Mouse (Mus musculus) thymus, adult 18-20 months (tissue): ENCODE measurements around the gene Zdhhc23.

Experiments
- DNase-seq, 2 experiments: peaks; one replicate each; pipeline ENCODE4 v3.0.0; 2022; ENCODE audit warnings: mixed read lengths in 2 of 2

The Zdhhc23 gene

DNA sequence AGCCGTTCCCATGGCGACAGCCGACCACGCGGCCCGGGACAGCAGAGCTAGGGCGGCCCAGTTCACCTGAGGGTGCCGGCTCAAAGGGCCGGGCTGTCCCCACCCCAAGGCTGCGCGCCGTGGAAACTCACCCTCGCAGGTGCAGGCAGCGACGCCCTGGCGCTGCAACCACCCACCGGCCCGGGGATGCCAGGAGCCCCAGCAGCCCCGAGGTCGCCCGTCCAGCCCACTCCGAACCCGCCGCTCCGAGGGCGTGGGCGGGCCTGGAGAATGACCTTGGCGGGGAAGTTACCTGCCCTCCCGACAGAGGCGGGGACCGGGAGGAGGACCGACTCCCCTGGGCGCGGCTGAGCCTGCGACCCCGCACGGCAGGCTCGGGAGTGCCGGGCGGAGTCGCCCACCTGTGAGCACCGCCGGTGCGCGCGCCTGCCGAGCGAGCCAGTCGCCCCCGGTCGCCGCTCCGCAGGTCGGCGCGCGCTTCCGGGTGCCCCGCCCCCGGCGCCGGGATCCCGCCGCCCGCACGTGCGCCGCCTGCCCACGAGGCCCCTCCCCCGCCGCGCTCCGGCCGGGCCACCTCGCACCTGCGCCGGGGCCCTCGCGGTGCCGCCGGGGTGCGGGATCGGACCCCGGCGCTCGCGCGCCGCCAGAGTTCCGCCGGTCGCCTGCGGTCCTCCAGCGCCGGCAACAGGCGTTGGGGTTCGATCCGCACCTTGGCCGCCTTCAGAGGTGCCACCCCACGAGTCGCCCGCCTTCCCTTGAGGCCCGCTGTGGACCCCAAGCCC is at the start of gene Zdhhc23:
Gene Zdhhc23, minus strand, starts transcription at position 464 of the 782 bp plus-strand sequence.
- peak; percentile 36 to 45 for DNase-seq

DNA sequence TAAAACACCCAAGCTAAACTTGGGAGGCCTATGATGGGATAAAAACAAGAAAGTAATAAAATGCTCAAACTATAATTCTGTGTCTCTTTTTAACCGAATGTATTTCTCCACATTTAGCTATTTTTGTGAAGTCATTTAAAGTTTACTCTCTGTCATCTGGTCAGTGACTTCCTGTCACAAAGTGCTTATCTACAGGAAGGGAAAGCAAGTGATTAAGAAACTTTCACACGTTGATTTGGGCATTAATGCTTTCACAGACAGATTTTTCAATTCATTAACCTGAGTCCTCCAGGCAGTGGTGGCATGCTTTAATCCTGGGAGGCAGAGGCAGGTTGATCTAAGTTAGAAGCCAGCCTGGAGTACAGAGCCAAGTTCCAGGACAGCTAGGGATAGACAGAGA is 49.7 kb upstream of the Zdhhc23 start:
- no peak for DNase-seq

DNA sequence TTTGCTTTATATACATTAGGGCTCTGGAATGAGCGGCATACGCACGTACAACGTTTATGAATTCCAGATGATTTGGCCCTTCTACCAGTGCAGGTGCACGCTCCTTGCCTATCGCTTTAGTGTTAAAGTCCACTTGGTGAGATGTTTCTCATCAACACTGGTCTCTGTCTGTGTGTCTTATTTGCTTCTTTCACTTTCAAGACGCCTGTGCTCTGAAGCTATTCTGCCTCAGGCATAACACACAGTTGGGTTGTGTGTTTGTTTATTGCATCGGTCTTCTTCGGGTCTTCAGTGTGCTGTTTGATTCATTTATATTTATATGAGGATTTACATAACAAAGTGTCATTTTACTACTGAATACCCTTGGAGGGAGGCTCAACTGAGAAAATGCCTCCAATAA is 47.2 kb upstream of the Zdhhc23 start:
- no peak for DNase-seq

DNA sequence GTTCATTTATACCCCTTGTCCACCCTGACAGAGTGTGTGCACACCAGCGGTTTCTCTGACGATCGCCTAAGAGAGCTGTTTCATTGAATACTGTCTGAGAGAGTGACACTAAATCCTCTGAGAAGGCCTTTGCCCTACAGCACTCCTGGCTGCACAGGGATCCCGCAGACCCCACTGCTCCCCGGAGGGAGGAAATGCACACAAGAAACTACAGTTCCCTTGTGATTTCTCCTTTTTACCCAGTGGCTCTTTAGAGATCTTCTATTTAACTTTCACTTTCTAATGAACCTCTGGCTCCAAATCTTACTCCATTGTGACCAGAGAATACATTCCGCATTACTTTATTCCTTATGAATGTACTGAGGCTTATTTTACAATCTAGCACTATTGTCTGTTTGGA is 46.6 kb upstream of the Zdhhc23 start:
- DNase-seq, result no peak

DNA sequence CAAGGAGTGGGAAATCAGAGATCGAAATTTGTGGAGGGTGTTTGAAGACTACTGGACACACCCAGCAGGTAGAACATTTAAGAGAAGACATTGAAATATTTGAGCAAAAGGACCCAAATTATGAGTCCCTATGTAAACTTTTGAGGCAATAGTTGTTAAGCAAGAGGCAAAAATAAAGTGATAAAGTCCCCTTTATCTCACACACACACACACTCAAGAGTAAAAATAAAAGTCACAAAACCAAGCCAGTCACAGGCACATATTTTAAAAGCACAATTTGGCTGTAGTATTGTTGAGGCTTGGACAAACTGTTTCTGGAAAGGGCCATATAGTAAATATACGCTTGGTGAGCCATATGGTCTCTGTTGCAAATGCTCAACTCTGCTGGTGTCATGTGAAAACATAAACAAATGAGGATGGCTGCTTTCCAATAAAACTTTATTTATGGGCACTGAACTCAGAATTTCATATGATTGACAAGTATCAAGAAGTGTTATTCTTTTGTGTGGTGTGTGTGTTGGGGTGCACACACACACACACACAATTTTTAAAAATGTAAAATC is 39.5 kb upstream of the Zdhhc23 start:
- no peak for DNase-seq

DNA sequence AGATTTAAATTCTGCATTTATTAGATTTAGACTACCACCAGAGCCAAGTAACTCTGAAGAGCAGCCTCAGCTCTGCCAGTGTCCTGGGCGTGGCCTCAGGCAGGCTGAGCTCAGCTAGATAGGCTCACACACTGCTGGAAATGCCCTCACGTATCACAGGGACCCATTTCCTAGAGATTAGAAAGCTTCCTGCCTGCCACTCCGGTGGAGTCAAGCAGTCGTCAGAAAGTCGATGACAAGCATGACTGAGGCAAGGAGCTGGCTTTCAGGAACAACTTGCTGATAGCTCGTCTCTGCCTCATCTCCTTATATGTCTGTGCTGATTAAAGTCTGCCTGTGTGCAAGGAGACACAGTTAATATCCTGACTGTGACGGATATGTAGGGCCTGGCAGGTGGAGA is 38.8 kb upstream of the Zdhhc23 start:
- no peak for DNase-seq

DNA sequence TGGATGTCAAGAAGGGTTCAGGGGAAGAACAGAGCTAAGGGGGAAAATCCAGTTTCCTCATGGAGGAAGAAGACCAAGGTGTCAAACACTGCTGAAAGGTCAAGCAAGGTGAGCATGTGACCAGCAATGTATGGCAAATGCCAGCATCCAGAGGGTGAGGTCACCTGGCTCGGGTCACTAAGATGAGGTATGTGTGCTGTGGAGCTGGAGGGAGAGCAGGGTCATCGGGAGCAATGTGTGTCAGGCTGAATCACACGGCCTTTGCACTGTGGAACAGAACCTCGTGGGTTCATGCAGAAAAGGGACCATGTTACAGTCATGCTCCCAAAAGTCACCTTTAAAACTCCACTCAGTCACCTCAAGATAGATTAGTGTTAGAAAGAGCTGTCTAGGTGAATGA is 38.1 kb upstream of the Zdhhc23 start:
- no peak for DNase-seq

DNA sequence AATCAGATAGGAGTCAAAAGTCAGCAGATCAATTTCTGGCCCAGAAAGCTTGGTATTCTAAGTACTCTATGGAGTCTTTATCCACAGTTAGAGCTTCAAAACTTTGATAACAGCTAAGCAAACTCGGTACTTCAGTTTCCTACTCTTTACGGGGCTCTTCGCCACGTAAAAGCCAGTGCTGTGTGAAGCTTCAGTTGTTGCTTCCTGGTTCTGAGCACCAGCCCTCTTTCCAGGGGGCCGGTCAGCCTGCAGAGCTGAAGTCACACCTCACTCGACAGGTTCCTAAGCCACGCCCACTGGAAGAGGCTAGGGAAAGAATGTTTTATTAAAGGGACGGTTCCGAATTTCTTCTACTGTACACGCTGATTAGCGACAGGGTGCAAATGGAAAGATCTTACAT is 36.6 kb upstream of the Zdhhc23 start:
- peak; percentile 18 to 28 for DNase-seq

DNA sequence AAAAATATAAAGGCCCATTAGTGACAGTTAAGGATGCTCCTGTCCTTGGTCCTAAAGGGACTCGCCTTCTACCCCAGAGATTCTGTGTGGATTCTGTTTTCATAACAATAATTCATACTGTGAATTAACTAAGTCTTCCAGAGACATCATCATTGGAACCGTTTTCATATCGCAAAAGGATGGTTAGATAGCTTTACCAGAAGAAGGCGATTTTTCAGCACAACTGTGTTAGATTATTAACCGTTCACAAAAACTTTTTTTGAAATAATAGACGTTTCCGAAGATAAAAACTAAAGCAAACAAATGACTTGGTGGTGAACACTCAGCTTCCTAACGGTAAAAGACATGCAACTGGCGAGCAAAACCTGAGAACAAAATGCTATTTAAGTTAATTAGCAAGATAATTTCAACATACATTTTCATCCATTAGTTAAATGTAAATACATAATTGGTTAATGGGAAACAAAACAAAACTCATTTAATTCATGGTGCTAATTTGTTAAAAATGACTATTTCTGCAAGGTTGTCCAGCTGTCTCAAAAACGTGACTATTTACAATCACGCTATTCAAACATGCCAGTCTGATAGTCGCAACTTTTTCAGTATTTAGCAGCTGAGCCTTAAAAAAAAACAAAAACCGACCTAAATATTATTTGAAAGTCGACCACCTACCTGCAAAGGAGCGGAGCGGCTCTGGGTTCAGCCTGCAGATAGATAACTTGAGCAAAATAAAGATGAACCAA is 36.0 kb upstream of the Zdhhc23 start:
- DNase-seq, result no peak

DNA sequence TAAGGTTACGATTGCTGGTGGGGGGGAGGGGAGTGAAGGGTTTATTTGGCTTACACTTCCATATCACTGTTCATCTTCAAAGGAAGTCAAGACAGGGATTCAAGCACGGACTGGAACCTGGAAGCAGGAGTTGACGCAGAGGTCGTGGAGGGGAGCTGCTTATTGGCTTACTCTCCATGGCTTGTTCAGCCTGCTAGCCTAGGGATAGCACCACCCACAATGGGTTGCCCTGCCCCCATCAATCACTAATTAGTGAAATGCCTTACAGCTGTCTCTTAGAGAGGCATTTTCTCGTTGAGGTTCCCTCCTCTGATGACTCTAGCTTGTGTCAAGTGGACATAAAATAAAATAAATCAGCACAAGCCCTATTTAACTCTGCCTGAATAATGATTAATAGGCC is 31.4 kb upstream of the Zdhhc23 start:
- DNase-seq, result no peak

DNA sequence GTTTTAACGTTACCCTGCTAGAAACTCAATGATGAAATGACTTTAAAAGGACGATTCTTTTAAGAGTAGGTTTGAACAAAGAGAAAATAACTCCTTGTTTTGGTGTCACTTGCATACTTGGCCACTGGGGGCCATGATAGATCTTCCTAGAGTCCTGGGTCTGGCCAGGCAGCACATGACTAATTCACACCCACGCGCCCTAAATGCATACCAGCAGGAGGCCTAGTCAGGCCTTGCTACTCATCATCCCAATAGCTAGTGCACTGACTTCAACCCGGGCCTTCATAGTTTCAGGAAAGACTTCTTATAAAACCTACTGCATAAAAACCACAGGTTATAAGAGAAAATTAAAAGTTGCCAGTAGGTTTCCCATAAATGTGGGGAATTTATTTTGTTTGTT is 22.5 kb upstream of the Zdhhc23 start:
- DNase-seq, result no peak

DNA sequence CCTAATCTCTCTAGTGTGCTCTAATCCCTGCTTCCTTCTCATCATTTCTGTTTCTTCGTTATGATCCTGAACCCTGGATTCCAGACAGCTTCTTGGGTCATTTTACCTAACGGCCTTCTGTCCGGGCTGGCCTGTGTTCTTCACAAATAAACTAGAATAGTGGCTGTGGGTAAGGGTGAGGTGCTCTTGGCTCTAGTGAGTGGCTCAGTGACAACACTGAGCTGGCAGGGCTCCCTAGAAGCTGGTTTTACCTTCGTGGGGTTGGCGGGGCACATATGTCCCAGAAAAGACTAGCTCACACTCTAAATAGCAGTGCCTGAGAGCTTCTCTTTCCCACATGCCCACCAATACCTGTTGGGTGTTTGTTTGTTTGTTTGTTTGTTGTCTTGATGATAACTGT is 19.9 kb upstream of the Zdhhc23 start:
- DNase-seq, result no peak

DNA sequence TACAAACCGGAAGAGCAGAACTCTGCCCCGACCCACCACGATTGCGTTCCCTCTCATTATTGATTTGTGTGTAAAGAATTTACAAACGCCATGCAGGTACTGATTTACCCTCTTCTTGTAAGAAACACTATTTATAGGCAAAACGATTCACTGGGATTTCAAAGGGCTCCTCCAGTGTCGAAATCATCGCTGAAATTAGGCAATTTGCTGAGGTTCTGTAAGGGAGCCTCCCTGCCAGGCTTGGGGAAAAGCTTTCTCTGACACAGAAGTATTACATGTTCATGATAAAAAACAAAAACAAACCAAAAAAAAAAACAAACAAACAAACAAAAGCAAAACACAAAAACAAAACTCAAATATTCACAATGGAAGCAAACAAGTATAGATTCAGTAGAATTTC is 19.5 kb upstream of the Zdhhc23 start:
- no peak for DNase-seq

DNA sequence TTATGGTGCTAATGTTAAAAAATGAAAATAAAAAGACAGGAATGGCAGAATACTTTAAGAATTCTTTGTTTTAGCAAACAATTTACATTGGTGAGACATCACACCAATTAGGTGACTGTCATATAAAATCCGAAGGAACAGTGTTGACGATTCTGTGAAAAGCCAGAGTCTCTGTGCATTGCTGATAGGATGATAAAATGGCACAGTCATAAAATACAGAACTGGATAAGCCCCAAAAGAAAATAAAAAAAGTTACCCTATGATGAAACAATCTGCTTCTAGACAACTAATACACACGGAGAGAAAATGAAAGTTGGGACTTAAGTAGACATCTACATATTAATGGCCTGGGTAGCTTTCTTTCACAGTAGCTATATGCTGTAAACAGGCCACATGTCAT is 15.0 kb upstream of the Zdhhc23 start:
- DNase-seq, result no peak

DNA sequence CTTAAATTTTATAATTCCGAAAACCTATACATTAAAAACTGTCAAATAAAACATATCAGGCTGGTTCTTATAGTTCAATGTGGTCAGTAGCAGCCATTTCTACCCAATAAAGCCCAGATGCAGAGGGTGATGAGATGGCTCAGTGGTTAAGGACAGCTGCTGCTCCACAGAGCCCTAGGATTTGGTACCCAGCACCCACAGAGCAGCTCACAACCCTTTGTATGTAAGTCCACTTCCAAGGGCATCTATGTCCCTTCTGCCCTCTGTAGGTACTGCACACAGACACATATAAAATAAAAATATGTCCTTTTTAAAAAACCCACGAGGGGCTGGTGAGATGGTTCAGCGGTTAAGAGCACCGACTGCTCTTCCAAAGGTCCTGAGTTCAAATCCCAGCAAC is 6.7 kb upstream of the Zdhhc23 start:
- no peak for DNase-seq

DNA sequence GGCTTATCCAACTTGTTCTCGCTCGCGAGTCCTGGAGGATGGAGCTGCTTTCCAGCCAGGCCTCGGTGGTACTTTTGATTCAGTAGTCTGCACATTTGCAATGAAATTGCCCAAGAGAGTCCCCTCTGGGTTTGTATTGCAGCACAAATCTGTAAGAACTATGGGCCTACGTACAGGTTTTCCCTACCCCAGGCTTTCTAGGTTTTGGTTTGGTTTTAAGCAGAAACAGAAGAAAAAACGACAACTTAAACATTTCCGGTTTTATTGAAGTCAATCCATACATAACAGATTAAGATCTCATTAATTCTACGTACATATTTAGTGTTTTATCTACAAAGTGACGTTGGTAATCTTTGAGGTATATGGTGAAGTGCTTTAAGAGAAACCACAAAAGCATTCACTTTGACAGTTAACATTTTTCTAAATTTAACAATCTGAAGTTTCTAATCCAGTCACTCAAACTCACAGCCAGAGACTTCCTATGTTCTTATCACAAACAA is 569 bp upstream of the Zdhhc23 start:
- DNase-seq, result no peak

DNA sequence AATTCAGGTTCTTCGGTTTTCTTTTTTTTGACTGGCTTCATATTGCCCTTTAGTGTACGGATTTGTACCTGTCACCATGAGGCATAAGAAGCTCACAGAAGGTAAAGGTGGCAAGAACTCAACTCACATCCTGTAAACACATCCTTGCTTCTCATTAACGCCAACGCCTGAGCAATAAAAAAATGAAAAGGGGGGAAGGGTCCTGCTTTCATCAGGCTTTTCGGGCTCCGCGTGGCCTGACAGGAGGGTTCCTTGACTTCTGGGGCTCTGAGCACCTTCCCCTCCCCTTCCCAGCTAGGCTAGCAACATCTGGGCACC is 622 bp downstream of the Zdhhc23 start:
- DNase-seq, result no peak

DNA sequence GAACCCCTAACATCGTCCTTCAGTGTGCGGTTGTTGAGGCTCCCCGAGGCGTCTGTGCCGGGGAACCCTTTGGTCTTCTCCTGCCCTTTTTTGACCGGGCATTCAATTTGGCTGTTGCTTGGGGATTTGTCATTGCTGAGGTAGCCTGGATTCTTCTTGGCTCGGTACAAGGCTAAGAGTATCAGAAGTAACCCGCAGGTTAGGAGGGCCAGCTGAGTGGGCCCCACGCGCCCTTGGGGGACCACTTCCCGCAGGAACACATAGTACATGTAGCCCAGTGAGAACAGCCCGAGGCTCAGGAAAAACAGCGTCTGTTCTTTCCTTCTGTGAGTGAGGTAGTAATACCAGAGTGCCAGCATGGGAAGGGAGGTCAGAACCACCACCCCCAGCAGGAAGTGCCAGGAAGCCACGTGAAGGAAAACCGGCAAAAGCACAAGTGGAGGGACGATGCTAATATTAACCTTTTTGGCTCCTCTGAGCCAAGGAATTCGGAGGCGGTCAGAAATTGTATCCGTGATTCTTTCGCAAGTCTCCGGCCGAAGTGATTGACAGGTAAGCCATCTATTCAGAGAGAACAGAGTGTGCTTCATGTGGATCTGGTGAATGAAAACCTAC is 5.9 kb downstream of the Zdhhc23 start:
- no peak for DNase-seq

DNA sequence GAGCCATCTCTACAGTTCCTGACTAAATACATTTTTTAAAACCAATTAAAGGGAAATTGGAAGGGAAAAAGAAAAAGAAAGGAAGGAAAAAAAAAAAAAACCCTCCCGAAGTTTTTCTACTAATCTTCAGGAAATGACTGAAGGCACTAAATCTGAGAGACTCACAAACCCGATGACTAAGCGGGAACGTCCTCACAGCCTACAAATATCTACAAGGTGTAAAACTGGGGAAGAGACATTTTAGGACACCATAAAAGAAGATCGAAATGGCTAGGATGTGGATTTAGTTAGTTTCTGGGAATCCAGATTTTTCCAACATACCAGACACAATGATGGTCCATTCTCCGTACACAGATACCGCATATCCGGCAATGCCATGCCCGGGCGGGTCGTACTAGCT is 6.4 kb downstream of the Zdhhc23 start:
- no peak for DNase-seq

DNA sequence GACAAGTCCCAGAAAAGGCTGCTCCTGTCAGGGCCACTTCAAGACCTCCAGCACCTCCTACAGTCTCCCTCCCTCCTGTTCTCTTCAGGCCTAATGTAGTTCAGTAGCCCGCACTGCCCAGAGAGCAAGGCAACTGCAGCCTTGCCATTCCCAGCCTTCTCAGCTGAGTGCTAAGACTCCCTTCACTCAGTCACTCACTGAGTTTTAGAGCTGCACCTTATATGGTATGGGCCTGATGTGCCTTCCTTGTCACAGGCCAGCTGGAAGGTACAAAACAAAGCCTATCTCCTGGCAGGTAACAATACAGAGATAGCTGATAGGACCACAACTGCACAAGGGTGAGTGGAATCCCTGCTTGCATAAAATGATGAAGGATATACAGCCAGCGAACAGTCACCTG is 7.2 kb downstream of the Zdhhc23 start:
- DNase-seq, result no peak

DNA sequence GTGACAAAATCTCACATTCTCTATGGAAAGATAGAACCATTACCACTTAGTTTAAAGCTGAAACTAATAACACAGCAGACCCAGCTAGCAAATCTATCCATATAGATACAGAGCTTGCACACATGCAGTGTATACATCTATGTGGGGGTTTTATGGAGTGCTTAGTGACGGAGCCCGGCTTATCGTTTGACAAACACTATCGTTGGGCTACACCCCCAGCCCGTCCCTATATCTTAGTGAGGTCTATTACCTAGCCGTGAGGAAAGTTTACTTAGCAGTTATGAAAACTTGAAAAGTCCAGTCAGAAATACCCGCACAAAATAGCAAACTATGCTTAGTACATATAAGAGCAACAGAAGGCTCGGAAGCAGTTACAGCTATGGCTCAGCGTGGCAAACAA is 7.8 kb downstream of the Zdhhc23 start:
- no peak for DNase-seq

DNA sequence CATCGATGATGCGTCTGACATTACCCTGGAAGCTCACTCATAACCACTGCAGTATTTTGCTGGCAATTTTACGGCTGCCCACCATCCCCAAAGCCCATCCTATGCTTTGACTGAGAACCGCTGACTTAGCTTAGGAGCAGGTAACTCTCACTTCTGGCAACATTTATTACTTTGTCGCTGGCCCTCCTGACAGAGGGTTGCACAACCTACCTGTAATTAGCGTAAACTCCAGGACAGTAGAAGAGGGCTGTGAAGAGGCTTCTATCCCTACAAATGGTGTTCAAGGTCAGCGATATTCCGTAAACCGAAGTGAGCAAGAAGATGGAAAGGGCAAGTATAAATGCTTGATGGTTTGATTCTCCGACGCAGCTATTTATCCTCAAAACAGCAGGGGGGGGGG is 8.4 kb downstream of the Zdhhc23 start:
- DNase-seq, result no peak

DNA sequence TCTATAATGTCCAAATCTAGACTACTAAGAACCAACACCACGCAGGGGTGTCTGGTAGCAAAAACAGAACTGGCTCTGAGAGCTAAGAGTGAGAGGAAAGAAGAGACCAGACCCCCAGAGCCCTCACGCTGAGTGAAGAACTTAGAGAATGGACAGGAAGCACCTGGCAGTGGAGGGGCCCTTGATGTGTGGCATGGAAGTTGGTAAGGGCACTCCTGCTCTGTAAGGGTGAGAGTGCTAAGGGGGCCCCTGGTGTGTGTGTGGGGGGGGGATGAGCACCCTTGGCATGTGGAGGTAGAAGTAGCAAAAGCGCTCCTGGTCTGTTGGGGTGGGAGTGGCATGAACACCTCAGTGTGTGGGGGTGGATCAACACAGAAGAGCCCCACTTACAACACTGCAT is 9.2 kb downstream of the Zdhhc23 start:
- DNase-seq, result peak; percentile 13 to 15
